Mouse (Mus musculus): ENCODE measurements around the gene Col25a1.

Col25a1 gene

DNA sequence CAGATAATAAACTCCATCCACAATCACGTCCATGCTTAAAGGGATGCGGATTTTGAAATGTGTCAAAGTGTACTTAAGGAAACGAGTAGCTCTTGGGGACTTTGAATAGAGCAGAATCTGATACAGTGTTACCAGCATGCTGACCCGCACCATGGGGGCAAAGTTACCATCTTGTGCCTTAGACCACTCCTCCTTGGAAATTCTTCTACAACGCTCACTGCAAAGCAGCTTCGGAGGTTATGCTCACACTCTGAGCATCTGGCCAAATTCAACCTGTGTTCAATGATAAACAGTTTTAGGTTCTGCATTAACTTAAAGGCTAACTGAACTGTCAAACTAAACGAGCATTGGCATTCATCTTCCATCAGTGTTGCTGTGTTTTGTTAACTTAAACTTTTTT is 452.7 kb downstream of the Col25a1 start:
- no peak for DNase-seq

DNA sequence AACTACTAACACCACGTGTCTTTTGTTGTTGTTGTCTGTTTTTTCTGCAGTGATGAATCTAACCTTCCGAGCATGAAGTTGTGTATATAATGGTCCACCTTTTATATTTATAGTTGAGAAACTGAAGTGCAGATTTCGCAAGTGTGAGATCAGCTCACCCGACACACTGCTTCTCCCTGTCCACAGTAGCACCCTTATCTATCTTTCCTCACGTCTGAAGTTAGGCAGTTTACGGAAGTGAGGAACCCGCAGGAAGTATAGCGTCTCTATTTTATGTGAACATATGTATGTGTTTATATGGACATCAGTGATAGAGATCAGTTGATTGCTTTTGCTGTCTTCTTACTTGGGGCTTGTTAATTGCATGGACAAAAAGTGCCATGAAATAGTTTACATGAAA is 463.7 kb downstream of the Col25a1 start:
- DNase-seq: no peak

DNA sequence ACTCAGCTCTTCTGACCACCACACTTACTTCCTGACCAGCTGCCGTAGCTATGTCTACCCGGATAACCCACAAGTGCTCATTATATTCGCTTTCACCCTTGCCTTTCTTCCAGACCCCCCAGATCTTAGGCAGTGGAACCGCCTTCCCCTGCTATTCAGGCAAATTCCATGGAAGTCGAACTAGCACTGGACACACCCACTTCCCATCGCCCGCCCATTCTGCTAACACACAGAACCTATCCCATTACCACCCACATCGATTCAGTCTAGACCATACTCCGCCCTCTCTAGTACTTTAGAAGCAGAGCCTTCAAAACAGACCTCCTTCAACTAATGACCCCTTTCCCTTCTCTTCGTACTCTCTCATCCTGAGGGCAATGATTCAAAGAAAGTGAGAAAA is 470.2 kb downstream of the Col25a1 start:
- no peak for DNase-seq

DNA sequence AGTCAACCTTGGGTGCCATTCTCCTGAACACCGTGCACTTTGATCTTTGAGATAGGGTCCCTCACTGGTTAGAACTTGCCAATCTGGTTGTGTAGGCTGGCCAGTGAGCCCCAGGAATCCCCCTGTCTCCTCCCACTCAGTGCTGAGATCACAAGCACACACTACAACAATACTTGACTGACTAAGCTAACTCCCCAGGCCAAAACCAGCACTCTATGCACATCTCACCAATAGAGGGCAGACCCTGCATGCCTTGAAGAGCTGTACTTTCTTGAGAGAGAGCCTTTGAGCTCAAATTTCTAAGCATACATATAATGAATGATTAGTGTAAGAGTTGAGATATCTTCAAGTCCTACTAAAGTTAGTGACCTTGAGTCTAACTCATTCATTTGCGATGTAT is 476.6 kb downstream of the Col25a1 start:
- no peak for DNase-seq

DNA sequence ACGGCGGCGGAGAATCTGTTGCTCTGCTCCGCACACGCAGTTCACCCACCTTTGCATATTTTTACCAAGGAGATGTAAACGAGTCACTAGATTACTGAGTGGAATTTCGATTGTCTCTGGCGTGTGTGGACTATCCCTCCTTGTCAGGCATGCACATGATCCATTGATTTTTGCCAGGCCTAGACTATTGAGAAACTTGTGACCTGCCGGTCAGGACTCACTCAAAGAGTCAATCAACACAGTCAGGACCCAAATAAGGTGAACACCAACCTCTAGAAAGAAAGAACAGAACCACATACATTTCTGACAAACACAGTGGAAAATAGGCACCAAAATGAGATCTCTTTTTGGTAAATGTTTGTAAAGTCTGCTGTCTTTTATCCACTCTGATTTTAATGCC is 483.1 kb downstream of the Col25a1 start:
- no peak for DNase-seq

DNA sequence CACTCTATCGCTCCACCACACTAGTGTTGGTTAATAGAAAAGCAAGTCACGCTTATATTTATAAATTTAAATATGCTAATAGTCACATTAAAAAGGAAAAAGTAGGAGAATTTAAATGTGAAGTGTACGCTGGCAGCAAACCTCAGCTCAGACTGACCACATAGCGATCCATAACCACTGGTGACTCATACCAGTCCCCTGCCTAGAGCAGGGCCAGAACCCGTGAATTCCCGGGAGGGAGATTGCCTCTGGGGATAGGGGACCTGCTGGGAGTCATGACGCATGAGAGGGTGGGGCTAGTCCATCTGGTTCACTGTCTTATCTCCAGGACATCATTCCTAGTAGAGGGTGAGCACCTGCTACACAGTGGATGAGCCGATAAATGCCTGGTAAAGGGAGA is 484.3 kb downstream of the Col25a1 start:
- DNase-seq: no peak

DNA sequence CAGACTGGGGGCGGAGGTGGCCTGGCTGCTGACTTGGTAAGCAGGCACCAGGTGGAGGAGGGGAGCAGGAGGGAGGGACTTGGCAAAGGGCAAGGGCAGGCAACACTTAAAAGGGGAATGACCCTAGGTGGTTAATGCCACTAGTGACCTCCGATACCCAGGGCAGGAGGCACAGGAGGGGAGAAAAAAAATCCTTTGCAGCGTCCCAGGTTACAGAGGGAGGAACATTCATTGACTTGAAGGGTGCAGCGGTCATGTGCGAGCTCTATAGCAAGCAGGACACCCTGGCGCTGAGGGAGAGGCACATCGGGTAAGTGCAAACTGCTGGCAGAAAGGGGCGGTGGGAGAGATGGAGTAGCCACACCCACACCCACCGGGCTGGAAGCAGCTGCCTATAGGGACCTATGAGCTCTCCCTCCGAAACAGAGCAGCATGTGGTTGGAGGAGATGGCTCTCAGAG is 486.2 kb downstream of the Col25a1 start, which contains the start of gene Etnppl:
Etnppl (plus strand) TSS at position 10 of the 460 bp plus-strand sequence.
- no peak for DNase-seq

DNA sequence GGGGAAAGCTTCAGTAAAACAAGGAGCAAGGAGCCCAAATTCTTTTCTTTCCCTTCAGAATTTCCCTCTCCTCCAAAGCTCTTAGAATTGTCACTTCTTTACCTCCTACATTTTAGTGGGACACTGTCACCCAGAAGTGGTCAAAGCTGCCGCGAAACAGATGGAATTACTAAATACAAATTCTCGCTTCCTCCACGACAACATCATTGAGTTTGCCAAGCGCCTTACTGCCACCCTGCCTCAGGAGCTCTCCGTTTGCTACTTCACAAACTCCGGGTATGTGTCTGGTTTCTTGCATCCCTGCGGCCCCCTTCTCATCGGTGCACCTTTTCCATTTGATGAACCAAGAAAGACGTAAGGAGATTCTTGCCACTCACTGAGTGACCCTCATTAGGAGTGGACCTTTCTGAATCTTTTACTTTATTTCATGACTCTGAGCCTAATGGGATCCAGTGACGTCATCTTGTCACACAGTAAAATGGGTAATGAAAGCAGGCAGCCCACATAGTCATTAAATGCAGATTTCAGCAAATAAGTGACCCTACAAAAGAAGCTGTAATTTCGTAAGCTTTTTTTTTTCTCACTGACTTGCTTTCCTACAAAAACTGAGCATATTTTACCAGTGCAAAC is 489.3 kb downstream of the Col25a1 start:
- DNase-seq: peak; percentile 11

DNA sequence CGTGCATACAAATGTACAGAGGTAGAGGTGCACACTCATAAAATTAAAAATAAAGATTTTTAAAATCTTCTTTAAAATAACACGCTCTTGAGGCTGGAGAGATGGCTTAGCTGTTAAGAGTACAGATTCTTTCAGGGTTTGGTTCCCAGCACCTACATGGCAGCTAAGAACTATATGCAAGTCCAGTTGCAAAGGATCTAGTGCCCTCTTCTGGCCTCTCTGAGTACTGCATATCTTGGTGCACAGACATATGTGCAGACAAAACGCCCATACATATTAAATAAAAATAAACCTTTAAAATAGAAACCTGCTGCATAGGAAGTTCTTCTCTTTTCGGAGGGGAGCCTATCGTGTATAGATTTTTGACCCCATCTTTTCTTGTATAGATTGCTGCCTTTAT is 497.1 kb downstream of the Col25a1 start:
- DNase-seq: no peak

DNA sequence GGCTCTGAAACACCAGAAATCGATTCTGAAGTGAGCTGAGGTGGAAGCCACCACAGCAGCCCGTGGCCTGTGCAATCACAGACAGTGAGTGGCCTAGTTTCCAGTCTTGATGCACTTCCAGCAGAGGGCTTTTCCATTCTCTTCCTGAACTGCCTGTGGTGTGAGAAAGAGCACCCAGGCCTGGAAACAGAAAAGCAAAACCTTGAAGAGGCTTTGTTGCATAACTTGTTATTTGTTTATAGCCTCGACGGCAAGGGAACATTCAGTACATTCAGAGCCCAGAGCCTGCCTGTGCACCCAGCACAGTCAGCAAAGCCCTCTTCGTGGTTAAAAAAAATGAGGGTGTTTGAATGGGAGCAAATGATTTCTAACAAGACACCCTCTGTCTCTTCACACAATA is 502.6 kb downstream of the Col25a1 start:
- DNase-seq: no peak

DNA sequence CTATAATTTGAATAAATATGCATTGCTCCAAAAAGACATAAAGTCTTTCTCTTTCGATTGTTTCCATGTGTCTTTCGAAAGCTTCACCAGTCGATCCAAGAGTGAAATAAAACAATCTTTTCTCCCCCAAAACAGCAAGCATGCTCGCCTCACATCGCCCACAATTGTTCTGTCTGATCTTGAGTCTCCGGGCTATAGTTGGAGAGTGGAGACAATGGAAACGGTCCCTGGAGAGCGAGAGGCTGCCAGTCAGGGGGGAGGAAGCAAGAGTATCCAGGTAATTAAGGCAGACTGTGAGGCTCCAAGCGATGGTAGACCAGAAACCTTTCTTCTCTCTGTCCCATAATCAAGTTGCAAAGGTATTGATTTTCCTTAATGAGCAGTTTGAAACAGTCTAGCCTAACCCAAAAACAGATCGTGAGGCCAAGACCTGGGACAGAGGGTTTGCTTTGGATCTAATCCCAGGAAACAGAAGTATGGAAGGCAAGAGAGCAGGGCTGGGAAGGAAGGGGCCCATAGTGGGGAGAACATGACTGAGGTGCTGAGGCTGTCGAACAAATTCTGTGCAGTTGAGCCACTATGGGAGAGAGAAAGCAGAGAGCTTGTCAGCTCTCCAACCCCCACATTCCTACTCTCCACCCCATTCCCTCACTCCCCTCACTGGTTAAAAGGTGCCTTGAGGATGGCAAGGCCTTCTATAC is 515.0 kb downstream of the Col25a1 start:
- no peak for DNase-seq

Data from right cerebral cortex, postnatal 25 days (tissue).